Mouse (Mus musculus) testis, adult 2 months (tissue): ENCODE measurements around the gene Olfr1477. TPM values are rescaled to one million over a fixed set of nuclear protein-coding genes. Genes with fewer than 3 reads are reported as not detected.
"Not testable (repeated sequence)": the region's sequence is repeated elsewhere in the genome, so short reads cannot be mapped to it uniquely, and the experiment has no call there.

ENCODE experiments used
- H3K27ac ChIP-seq: fragments of 200-500 bp; 2 replicates; pipeline ENCODE4 v1.5.1; 2012; ENCODE audit warnings: low read depth, low read length; ENCODE audit not compliant: control insufficient read depth, insufficient read depth
- H3K27me3 ChIP-seq: fragments of 200-500 bp; 2 replicates; pipeline ENCODE4 v1.6.1; 2012; ENCODE audit warnings: mild to moderate bottlenecking, low read length, moderate library complexity; ENCODE audit not compliant: control insufficient read depth, insufficient read depth
- H3K36me3 ChIP-seq: fragments of 200-500 bp; 2 replicates; pipeline ENCODE4 v1.6.1; 2012; ENCODE audit warnings: mild to moderate bottlenecking, low read length; ENCODE audit not compliant: control insufficient read depth, insufficient read depth
- H3K4me1 ChIP-seq: fragments of 200-500 bp; 2 replicates; pipeline ENCODE4 v1.6.1; 2012; ENCODE audit warnings: low read length; ENCODE audit not compliant: control insufficient read depth, insufficient read depth
- H3K4me3 ChIP-seq: fragments of 200-500 bp; 2 replicates; pipeline ENCODE4 v1.5.1; 2012; ENCODE audit warnings: low read depth, mild to moderate bottlenecking, low read length, moderate library complexity, mixed read lengths; ENCODE audit not compliant: control insufficient read depth
- CTCF ChIP-seq: fragments of 200-500 bp; IDR thresholded peaks from 2 replicates; pipeline ENCODE4 v1.5.1; 2012; ENCODE audit warnings: low read depth, mild to moderate bottlenecking, inconsistent platforms, low read length, moderate library complexity; ENCODE audit not compliant: control insufficient read depth, insufficient read depth, insufficient replicate concordance
- POLR2A ChIP-seq: fragments of 200-500 bp; IDR thresholded peaks from 2 replicates; pipeline ENCODE4 v1.6.1; 2012; ENCODE audit warnings: low read depth, mild to moderate bottlenecking, inconsistent platforms, low read length, moderate library complexity; ENCODE audit not compliant: control insufficient read depth
- polyA plus RNA-seq: library from polyadenylated mRNA; depleted of rRNA; stranded (reverse); fragments of >200 nt; gene quantifications from 2 replicates; pipeline ENCODE4 v1.2.3, GENCODE M21; 2012; rRNA removed

Olfr1477 gene
- not detected in 2 replicates for polyA plus RNA-seq

DNA sequence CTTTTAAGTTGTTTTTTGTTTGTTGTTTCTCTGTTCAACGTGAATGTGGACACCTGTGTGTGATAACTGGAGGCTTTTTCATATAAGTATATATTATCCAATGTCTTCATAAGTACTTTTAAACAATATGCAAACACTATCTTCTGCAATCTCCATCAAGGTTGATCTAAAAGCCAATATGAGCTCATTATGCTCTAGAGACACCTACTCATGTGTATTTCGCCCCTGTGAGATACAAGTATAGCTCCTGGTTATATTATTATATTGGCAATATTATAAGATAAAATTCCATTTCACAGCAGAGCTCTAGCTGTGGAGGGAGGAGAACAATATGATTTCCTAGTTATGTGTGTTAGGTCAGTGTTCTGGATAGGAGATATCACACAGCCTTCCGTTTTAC is at the start of gene Olfr1477:
TSS of gene Olfr1477 (plus strand) at position 301 of the 400 bp plus-strand sequence.
- Histone ChIP-seq H3K36me3 (no peaks in the 10 kb centered on the region), H3K4me1 (no peaks in the 10 kb centered on the region), H3K27ac (no peak within 1 kb of the TSS), H3K4me3 (no peak within 1 kb of the TSS), H3K27me3 (no peaks in the 10 kb centered on the region)
- TF ChIP-seq CTCF = no peak
- no peak for TF ChIP-seq POLR2A

DNA sequence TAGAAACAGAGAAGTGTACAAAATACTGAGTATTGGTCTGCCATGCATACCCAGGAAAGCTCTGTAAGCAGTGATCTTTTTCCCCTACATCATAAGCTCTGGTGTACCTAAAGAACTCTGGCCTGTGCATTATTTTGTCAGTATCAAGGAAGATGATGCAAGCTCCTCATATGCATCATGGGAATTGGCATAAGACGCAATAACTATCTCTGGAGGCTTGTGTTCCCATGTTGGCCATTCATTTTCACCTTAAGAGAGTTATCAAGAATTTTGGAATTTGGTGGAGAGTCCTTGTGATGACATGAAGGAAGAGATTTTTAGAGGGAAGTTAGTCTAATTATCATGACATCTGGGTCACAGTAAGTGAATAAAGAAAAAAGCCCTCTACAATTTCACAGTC is 44.4 kb upstream of the Olfr1477 start, which contains the start of gene Olfr1472:
TSS of gene Olfr1472 (minus strand) at position 101 of the 400 bp plus-strand sequence.
- Histone ChIP-seq H3K27ac (no peak within 1 kb of the TSS), H3K4me3 (no peak within 1 kb of the TSS), H3K27me3 (no peaks in the 10 kb centered on the region), H3K36me3 (no peaks in the 10 kb centered on the region), H3K4me1 (no peaks in the 10 kb centered on the region)
- TF ChIP-seq POLR2A = no peak
- TF ChIP-seq CTCF = no peak

DNA sequence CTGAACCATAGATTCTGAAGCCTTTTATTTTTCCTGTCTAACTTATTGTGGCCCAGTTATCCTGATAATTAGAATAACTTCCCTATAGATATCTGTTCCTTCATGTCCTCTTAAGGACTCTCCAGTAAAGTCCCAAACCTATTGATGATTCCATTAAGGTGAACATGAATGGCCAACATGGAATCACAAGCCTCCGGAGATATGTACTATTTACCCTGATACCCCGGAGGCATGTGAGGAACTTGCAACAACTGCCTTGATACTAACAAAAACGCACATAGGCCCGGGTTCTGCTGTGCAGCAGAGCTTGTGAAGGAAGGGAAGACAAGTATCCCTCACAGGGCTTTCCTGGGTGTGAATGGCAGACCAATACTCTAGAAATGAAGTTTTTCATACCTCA is 31.1 kb upstream of the Olfr1477 start, which contains the start of gene Olfr1474:
TSS of gene Olfr1474 (plus strand) at position 301 of the 400 bp plus-strand sequence.
- not testable (repeated sequence) for H3K27ac ChIP-seq, H3K27me3 ChIP-seq, H3K36me3 ChIP-seq, H3K4me3 ChIP-seq, H3K4me1 ChIP-seq

DNA sequence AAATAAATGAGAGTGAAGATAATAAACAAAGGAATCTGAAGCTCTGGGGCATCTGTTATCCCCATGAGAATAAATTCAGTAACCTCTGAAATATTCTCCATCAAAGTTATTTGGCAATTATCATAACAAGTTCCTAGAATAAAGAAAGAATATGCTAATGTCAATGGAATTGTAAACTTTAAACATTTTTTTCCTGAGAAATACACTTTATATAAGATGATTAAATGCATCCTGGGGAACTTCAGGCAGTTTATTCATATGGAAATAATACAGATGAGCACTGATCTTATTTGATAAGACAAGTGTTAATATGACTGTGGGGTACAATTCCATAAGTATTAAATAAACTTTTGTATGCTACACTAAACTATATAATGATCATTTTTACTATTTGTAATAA is 20.2 kb upstream of the Olfr1477 start, which contains the start of gene Olfr1475:
TSS of gene Olfr1475 (minus strand) at position 101 of the 400 bp plus-strand sequence.
- H3K36me3 ChIP-seq = no peaks in the 10 kb centered on the region
- no peak within 1 kb of the TSS for H3K4me3 ChIP-seq
- H3K27ac ChIP-seq = no peak within 1 kb of the TSS
- no peaks in the 10 kb centered on the region for H3K4me1 ChIP-seq
- TF ChIP-seq CTCF = no peak
- no peak for TF ChIP-seq POLR2A
- no peaks in the 10 kb centered on the region for H3K27me3 ChIP-seq

DNA sequence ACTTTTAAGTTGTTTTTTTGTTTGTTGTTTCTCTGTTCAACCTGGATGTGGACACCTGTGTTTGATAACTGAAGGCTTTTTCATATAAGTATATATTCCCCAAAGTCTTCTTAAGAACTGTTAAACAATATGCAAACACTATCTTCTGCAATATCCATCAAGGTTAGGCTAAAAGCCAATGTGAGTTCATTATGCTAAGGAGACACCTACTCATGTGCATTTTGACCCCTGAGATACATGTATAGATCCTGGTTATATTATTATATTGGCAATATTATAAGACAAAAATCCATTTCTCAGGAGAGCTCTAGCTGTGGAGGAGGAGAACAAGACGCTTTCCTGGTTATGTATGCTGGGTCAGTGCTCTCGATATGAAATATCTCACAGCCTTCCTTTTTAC is 27.3 kb downstream of the Olfr1477 start, which contains the start of gene Olfr1480:
TSS of gene Olfr1480 (plus strand) at position 301 of the 400 bp plus-strand sequence.
- no peaks in the 10 kb centered on the region for H3K27me3 ChIP-seq

More for the DNA sequence above, 27.3 kb downstream of the Olfr1477 start, which contains the start of gene Olfr1480:
- H3K36me3 ChIP-seq = no peaks in the 10 kb centered on the region
- H3K4me1 ChIP-seq = no peaks in the 10 kb centered on the region
- no peak for TF ChIP-seq CTCF
- no peak for TF ChIP-seq POLR2A
- no peak within 1 kb of the TSS for H3K27ac ChIP-seq
- H3K4me3 ChIP-seq = no peak within 1 kb of the TSS

Other genes starting within 250 kb of the Olfr1477 start
- not detected in 2 replicates for gene Olfr1465, start 185.0 kb upstream of the Olfr1477 start, polyA plus RNA-seq
- not detected in 2 replicates for gene Olfr1466, start 161.7 kb upstream of the Olfr1477 start, polyA plus RNA-seq
- not detected in 2 replicates for gene Olfr1467, start 138.3 kb upstream of the Olfr1477 start, polyA plus RNA-seq
- not detected in 2 replicates for gene Olfr1469, start 92.7 kb upstream of the Olfr1477 start, polyA plus RNA-seq
- gene Olfr1471, start 57.1 kb upstream of the Olfr1477 start, polyA plus RNA-seq = not detected in 2 replicates
- gene Olfr1472, start 44.5 kb upstream of the Olfr1477 start, polyA plus RNA-seq = not detected in 2 replicates
- gene Olfr1474, start 31.0 kb upstream of the Olfr1477 start, polyA plus RNA-seq = not detected in 2 replicates
- not detected in 2 replicates for gene Olfr1475, start 20.4 kb upstream of the Olfr1477 start, polyA plus RNA-seq
- gene Olfr1480, start 27.4 kb downstream of the Olfr1477 start, polyA plus RNA-seq = not detected in 2 replicates
- not detected in 2 replicates for gene Olfr1484, start 83.0 kb downstream of the Olfr1477 start, polyA plus RNA-seq
- gene Olfr1487, start 116.8 kb downstream of the Olfr1477 start, polyA plus RNA-seq = not detected in 2 replicates
- gene Olfr1489, start 131.1 kb downstream of the Olfr1477 start, polyA plus RNA-seq = not detected in 2 replicates
- gene Olfr1490, start 150.5 kb downstream of the Olfr1477 start, polyA plus RNA-seq = not detected in 2 replicates
- gene Olfr1491, start 196.7 kb downstream of the Olfr1477 start, polyA plus RNA-seq = not detected in 2 replicates
- not detected in 2 replicates for gene Olfr1493-ps1, start 222.7 kb downstream of the Olfr1477 start, polyA plus RNA-seq
- not detected in 2 replicates for gene Olfr1494, start 239.2 kb downstream of the Olfr1477 start, polyA plus RNA-seq